Mouse (Mus musculus): ENCODE data around the gene Tsc2. TPM values are rescaled to one million over a fixed set of nuclear protein-coding genes. Genes with fewer than 3 reads are reported as not detected.
A peak's percentile ranks its signal among the peaks of the same experiment; 100 is the strongest.

The Tsc2 gene
- total and polyA plus RNA-seq, 3 experiments = 104 to 178 (median 110) TPM

DNA sequence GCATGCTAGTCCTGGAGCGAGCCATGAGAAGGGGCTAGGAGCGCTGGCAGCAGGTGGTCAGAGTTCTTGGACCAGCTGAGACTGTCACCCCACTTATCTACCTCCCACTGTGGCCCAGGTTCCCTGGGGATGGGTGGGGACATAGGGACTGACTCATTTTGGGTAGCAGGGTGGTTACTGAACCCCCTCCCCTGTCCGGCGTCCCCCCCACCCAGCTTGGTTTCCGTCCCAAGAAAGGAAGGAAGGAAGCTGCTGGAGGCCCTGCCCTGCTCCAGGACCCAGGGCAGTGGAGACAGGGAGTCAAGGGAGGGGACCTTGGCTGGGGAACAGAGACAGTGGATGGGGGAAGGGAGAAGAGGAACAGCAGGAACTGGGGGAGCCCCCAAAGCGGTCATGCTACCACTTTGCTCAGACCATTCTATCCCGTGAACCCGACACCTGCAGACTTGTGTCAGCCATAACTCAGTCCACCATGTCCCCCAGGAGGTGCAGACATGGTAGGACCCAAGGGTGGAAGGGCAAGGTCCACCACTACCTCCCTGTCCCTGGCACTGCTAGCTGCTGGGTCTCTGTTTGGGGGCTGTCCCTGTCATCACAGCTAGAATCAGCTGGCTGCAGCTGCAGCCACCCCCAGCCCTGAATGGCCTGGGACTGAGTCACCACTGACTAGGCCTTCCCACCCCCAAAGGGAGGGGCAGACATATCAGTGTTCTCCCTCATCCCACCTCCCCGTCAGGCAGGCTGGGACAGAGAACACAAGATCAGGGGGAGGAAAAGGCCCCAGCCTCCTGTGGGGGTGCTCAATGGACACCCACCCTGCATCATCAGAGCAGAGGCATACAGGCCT is 12.7 kb upstream of the Tsc2 start:
- peak overlapping the region; percentile 68 for H3K4me3 ChIP-seq
- intact Hi-C loops (cut with DNase I) = loop anchor here (10.0 kb wide), 1 partner anchor 430 kb away; no protein-coding TSS in a partner anchor
- peak overlapping the region; percentile 81 for H3K9ac ChIP-seq (ENCODE audit: low read depth, low read length)
- H3K27me3 ChIP-seq (ENCODE audit: control insufficient read depth, insufficient read depth, low read length) = no peaks in the 10 kb centered on the region
- 42% methylated on average over 9 of the region's 9 CpGs for WGBS
- peaks cover 5% of the 10 kb centered on the region for H3K79me2 ChIP-seq (replicated peaks; ENCODE audit: control insufficient read depth, insufficient read depth, low read length)
- peak; percentile 78 to 84 for DNase-seq
- H3K27ac ChIP-seq = peak overlapping the region; percentile 99
- TF ChIP-seq EP300 (IDR thresholded peaks at IDR 0.05; ENCODE audit: insufficient read depth, low read depth, low read length) (peak; percentile 96), POLR2A (IDR thresholded peaks at IDR 0.05; ENCODE audit: insufficient read depth, low read depth, low read length) (peak; percentile 89), CTCF (IDR thresholded peaks at IDR 0.05) (no peak)
- H3K4me1 ChIP-seq (ENCODE audit: control insufficient read depth, insufficient read depth, low read length) = peaks cover 6% of the 10 kb centered on the region
- peaks cover 2% of the 10 kb centered on the region; the same call in 1 of the 2 replicates for H3K36me3 ChIP-seq (ENCODE audit: control insufficient read depth, insufficient read depth, low read length)

DNA sequence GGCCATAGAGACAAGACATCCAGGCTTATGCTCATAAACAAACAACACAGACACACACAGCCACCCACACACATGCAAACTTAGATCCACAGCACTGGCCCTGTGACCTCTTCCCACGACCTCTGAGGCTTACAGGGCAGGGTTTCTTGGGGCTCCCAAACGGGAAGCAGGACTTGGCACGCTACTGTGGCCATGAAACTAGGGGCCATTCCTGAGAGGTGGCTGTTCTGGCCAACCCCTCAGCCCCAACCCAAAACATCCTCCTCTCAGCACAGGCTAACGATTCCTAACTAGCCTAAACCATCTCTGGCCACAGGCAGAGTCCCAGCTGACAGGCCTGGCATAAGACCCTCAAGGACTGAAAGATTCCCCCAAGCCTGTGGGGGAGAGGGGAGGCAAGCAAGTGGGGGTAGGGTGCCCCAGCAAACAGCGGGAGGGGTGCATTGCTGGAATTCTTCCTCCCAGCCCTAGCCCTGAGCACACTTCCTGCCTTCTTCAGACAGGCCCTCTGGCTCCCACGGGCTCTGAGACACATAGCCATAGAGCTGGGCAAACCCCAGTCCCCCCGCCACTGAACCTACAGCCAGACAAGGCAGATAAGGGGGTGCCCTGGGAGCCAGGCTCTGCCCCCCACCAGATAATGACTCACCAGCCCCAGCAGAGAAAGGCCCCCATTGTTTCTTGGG is 11.7 kb upstream of the Tsc2 start:
- intact Hi-C loops (cut with DNase I) = loop anchor here (10.0 kb wide), 1 partner anchor 431 kb away; no protein-coding TSS in a partner anchor
- 37% methylated on average over 7 of the region's 7 CpGs for WGBS

DNA sequence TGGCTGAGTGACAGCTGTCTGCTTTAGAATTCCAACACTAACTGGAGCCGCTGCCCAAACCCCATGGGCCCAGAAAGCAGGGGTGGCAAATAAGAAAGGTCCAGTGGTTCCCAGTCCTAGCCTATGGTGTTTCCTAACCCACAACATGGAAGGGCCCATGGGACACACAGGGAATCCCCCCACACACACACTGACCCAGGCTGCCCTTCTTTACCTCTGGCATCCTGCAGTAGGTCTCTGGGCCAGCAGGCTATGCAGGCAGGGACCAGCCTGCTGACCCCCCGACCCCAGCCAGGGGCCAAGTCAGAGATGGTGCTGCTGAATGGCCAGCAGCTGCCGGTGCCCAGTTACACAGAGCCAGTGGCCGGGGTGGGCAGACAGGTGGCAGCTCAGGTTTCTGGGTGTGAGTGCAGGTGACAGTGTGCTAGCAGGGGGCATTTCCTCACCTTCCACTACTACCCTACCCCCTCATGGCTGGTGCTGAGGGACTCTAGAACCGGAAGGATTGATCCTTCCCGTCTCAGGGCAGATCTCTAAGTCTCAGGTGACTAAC is 10.4 kb upstream of the Tsc2 start:
- Histone ChIP-seq H3K79me2 (replicated peaks; ENCODE audit: control insufficient read depth, insufficient read depth, low read length) (peaks cover 2% of the 10 kb centered on the region; the same call in 1 of the 2 replicates), H3K4me1 (ENCODE audit: control insufficient read depth, insufficient read depth, low read length) (peaks cover 17% of the 10 kb centered on the region), H3K27ac (peak overlapping the region; percentile 99), H3K9ac (ENCODE audit: low read depth, low read length) (peak overlapping the region; percentile 81), H3K36me3 (ENCODE audit: control insufficient read depth, insufficient read depth, low read length) (peaks cover 12% of the 10 kb centered on the region), H3K27me3 (ENCODE audit: control insufficient read depth, insufficient read depth, low read length) (no peaks in the 10 kb centered on the region), H3K4me3 (peak overlapping the region; percentile 68)
- intact Hi-C loops (cut with DNase I) = loop anchor here (10.0 kb wide), 1 partner anchor 432 kb away; no protein-coding TSS in a partner anchor
- TF ChIP-seq EP300 (IDR thresholded peaks at IDR 0.05; ENCODE audit: insufficient read depth, low read depth, low read length) (no peak), POLR2A (IDR thresholded peaks at IDR 0.05; ENCODE audit: insufficient read depth, low read depth, low read length) (no peak), CTCF (IDR thresholded peaks at IDR 0.05) (no peak)
- DNase-seq = no peak
- whole genome bisulfite sequencing = 55% methylated on average over 6 of the region's 6 CpGs

More for the DNA sequence above, 11.7 kb upstream of the Tsc2 start:
- DNase-seq = peak; percentile 62 to 65
- Histone ChIP-seq H3K36me3 (ENCODE audit: control insufficient read depth, insufficient read depth, low read length) (peaks cover 10% of the 10 kb centered on the region), H3K9ac (ENCODE audit: low read depth, low read length) (peak overlapping the region; percentile 81), H3K4me3 (peak overlapping the region; percentile 68), H3K4me1 (ENCODE audit: control insufficient read depth, insufficient read depth, low read length) (peaks cover 12% of the 10 kb centered on the region), H3K27me3 (ENCODE audit: control insufficient read depth, insufficient read depth, low read length) (no peaks in the 10 kb centered on the region), H3K27ac (peak overlapping the region; percentile 99), H3K79me2 (replicated peaks; ENCODE audit: control insufficient read depth, insufficient read depth, low read length) (peaks cover 2% of the 10 kb centered on the region)
- TF ChIP-seq EP300 (IDR thresholded peaks at IDR 0.05; ENCODE audit: insufficient read depth, low read depth, low read length) (no peak), CTCF (IDR thresholded peaks at IDR 0.05) (no peak), POLR2A (IDR thresholded peaks at IDR 0.05; ENCODE audit: insufficient read depth, low read depth, low read length) (no peak)

DNA sequence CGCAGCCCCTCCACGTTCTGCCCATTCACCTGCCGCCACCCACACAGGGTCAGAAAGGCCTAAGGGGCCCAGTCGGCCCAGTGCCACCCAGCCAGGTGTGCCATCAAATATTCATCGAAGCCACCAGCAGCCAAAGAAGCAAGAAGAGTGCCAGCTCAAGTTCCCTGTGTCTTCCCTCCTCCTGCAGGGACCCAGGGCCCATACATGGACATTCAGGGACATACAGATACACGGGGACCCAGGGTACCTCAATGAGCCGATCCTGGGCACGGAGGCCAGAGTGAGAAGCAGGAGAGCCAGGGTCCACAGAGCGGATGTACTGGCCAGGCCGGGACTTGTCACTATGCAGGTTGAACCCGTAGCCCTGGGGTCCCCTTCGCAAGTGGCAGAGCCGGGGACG is 9.5 kb upstream of the Tsc2 start:
- WGBS = 70% methylated on average over 14 of the region's 14 CpGs
- no peaks in the 10 kb centered on the region for H3K27me3 ChIP-seq (ENCODE audit: control insufficient read depth, insufficient read depth, low read length)
- TF ChIP-seq EP300 (IDR thresholded peaks at IDR 0.05; ENCODE audit: insufficient read depth, low read depth, low read length) (no peak), POLR2A (IDR thresholded peaks at IDR 0.05; ENCODE audit: insufficient read depth, low read depth, low read length) (no peak), CTCF (IDR thresholded peaks at IDR 0.05) (no peak)
- peaks cover 12% of the 10 kb centered on the region for H3K36me3 ChIP-seq (ENCODE audit: control insufficient read depth, insufficient read depth, low read length)
- DNase-seq = no peak
- H3K9ac ChIP-seq (ENCODE audit: low read depth, low read length) = peak overlapping the region; percentile 81
- H3K79me2 ChIP-seq (replicated peaks; ENCODE audit: control insufficient read depth, insufficient read depth, low read length) = peaks cover 2% of the 10 kb centered on the region; the same call in 1 of the 2 replicates
- intact Hi-C loops (cut with DNase I) = loop anchor here (10.0 kb wide), 1 partner anchor 433 kb away; no protein-coding TSS in a partner anchor
- H3K4me3 ChIP-seq = peak overlapping the region; percentile 68
- peaks cover 17% of the 10 kb centered on the region for H3K4me1 ChIP-seq (ENCODE audit: control insufficient read depth, insufficient read depth, low read length)
- H3K27ac ChIP-seq = peak overlapping the region; percentile 99

- intact Hi-C loops (cut with DNase I) = loop anchor here (10.0 kb wide), 1 partner anchor 434 kb away; no protein-coding TSS in a partner anchor
- TF ChIP-seq EP300 (IDR thresholded peaks at IDR 0.05; ENCODE audit: insufficient read depth, low read depth, low read length) (no peak), CTCF (IDR thresholded peaks at IDR 0.05) (no peak), POLR2A (IDR thresholded peaks at IDR 0.05; ENCODE audit: insufficient read depth, low read depth, low read length) (no peak)
- Histone ChIP-seq H3K4me1 (ENCODE audit: control insufficient read depth, insufficient read depth, low read length) (peaks cover 20% of the 10 kb centered on the region), H3K36me3 (ENCODE audit: control insufficient read depth, insufficient read depth, low read length) (peaks cover 12% of the 10 kb centered on the region), H3K9ac (ENCODE audit: low read depth, low read length) (no peak overlapping the region), H3K27ac (peak overlapping the region; percentile 44), H3K27me3 (ENCODE audit: control insufficient read depth, insufficient read depth, low read length) (no peaks in the 10 kb centered on the region), H3K4me3 (no peak overlapping the region), H3K79me2 (replicated peaks; ENCODE audit: control insufficient read depth, insufficient read depth, low read length) (peaks cover 2% of the 10 kb centered on the region; the same call in 1 of the 2 replicates)
- no peak for DNase-seq
- WGBS = 92% methylated on average over 15 of the region's 15 CpGs
Measured at GRCm38 (mm10) chr17:24640581-24640980, 8.2 kb upstream of the Tsc2 start.
